Mouse (Mus musculus): Measurements from ENCODE around the gene BC030867. TPM values are rescaled to one million over a fixed set of nuclear protein-coding genes. Genes with fewer than 3 reads are reported as not detected.

BC030867 gene
- polyA plus RNA-seq, 1 experiment from 2014 or later: 13.5 TPM

GRCm38 (mm10) chr11:102223166-102223565 is 25.5 kb upstream of the BC030867 start:
- H3K27ac ChIP-seq: no peak overlapping the region
- no peaks in the 10 kb centered on the region for H3K9me3 ChIP-seq
- no peak overlapping the region for H3K4me3 ChIP-seq (replicated peaks)
- H3K4me1 ChIP-seq (replicated peaks): peaks cover 84% of the 10 kb centered on the region
- no peaks in the 10 kb centered on the region for H3K27me3 ChIP-seq (replicated peaks)
- H3K36me3 ChIP-seq: no peaks in the 10 kb centered on the region
- H3K9ac ChIP-seq: 0 out of 2 replicates have a peak overlapping the region, but pooled peaks have one; percentile 24
- WGBS: 29% methylated on average over 6 of the region's 6 CpGs
- H3K4me2 ChIP-seq (replicated peaks): no peak overlapping the region
- ATAC-seq: no peak

GRCm38 (mm10) chr11:102224686-102225085 is 24.0 kb upstream of the BC030867 start:
- Histone ChIP-seq H3K36me3 (no peaks in the 10 kb centered on the region), H3K4me2 (replicated peaks) (peak overlapping the region; percentile 50), H3K27me3 (replicated peaks) (no peaks in the 10 kb centered on the region), H3K4me3 (replicated peaks) (no peak overlapping the region), H3K9me3 (no peaks in the 10 kb centered on the region), H3K4me1 (replicated peaks) (peaks cover 82% of the 10 kb centered on the region), H3K27ac (no peak overlapping the region), H3K9ac (0 out of 2 replicates have a peak overlapping the region, but pooled peaks have one; percentile 1)
- 16% methylated on average over 22 of the region's 22 CpGs for WGBS
- ATAC-seq: no peak

GRCm38 (mm10) chr11:102225221-102225620 is 23.5 kb upstream of the BC030867 start:
- 0 out of 2 replicates have a peak overlapping the region, but pooled peaks have one; percentile 1 for H3K9ac ChIP-seq
- H3K4me1 ChIP-seq (replicated peaks): peaks cover 76% of the 10 kb centered on the region
- H3K36me3 ChIP-seq: no peaks in the 10 kb centered on the region
- no peaks in the 10 kb centered on the region for H3K27me3 ChIP-seq (replicated peaks)
- ATAC-seq: no peak
- no peaks in the 10 kb centered on the region for H3K9me3 ChIP-seq
- H3K4me3 ChIP-seq (replicated peaks): no peak overlapping the region
- H3K4me2 ChIP-seq (replicated peaks): peak overlapping the region; percentile 50
- no peak overlapping the region for H3K27ac ChIP-seq
- WGBS: 68% methylated on average over 5 of the region's 5 CpGs

- H3K4me2 ChIP-seq (replicated peaks): peak overlapping the region; percentile 90; the same call in 1 of the 2 replicates
- H3K27ac ChIP-seq: no peak overlapping the region
- no peaks in the 10 kb centered on the region for H3K27me3 ChIP-seq (replicated peaks)
- no peak for ATAC-seq
- no peaks in the 10 kb centered on the region for H3K9me3 ChIP-seq
- no peak overlapping the region for H3K4me3 ChIP-seq (replicated peaks)
- H3K9ac ChIP-seq: no peak overlapping the region
- peaks cover 77% of the 10 kb centered on the region for H3K4me1 ChIP-seq (replicated peaks)
- 75% methylated on average over 12 of the region's 12 CpGs for WGBS
- no peaks in the 10 kb centered on the region for H3K36me3 ChIP-seq
Measured at GRCm38 (mm10) chr11:102226067-102226978, 22.4 kb upstream of the BC030867 start.

GRCm38 (mm10) chr11:102227270-102228190 is 21.2 kb upstream of the BC030867 start:
- Histone ChIP-seq H3K9me3 (no peaks in the 10 kb centered on the region), H3K27ac (peak overlapping the region; percentile 67), H3K4me2 (replicated peaks) (peak overlapping the region; percentile 90), H3K27me3 (replicated peaks) (no peaks in the 10 kb centered on the region), H3K4me3 (replicated peaks) (peak overlapping the region; percentile 86), H3K36me3 (no peaks in the 10 kb centered on the region), H3K9ac (0 out of 2 replicates have a peak overlapping the region, but pooled peaks have one; percentile 6), H3K4me1 (replicated peaks) (peaks cover 68% of the 10 kb centered on the region)
- ATAC-seq: no peak
- WGBS: 23% methylated on average over 12 of the region's 12 CpGs

GRCm38 (mm10) chr11:102228191-102228545 is 20.5 kb upstream of the BC030867 start:
- peak overlapping the region; percentile 6; the same call in 1 of the 2 replicates for H3K9ac ChIP-seq
- peaks cover 63% of the 10 kb centered on the region for H3K4me1 ChIP-seq (replicated peaks)

GRCm38 (mm10) chr11:102228646-102229268 is 19.9 kb upstream of the BC030867 start:
- no peaks in the 10 kb centered on the region for H3K36me3 ChIP-seq
- H3K4me3 ChIP-seq (replicated peaks): peak overlapping the region; percentile 86
- H3K4me1 ChIP-seq (replicated peaks): peaks cover 58% of the 10 kb centered on the region
- no peaks in the 10 kb centered on the region for H3K9me3 ChIP-seq
- H3K4me2 ChIP-seq (replicated peaks): peak overlapping the region; percentile 90
- 15% methylated on average over 7 of the region's 7 CpGs for WGBS
- peak overlapping the region; percentile 83 for H3K9ac ChIP-seq
- no peaks in the 10 kb centered on the region for H3K27me3 ChIP-seq (replicated peaks)
- no peak for ATAC-seq
- peak overlapping the region; percentile 62 for H3K27ac ChIP-seq

More at GRCm38 (mm10) chr11:102228191-102228545, 20.5 kb upstream of the BC030867 start:
- peak overlapping the region; percentile 62 for H3K27ac ChIP-seq
- no peaks in the 10 kb centered on the region for H3K9me3 ChIP-seq
- no peaks in the 10 kb centered on the region for H3K27me3 ChIP-seq (replicated peaks)
- ATAC-seq: no peak
- peak overlapping the region; percentile 86 for H3K4me3 ChIP-seq (replicated peaks)
- WGBS: 20% methylated on average over 9 of the region's 9 CpGs
- peak overlapping the region; percentile 90 for H3K4me2 ChIP-seq (replicated peaks)
- H3K36me3 ChIP-seq: no peaks in the 10 kb centered on the region

GRCm38 (mm10) chr11:102229331-102229953 is 19.2 kb upstream of the BC030867 start:
- under 1% methylated on average over 46 of the region's 47 CpGs for WGBS
- ATAC-seq: peak; percentile 55
- Histone ChIP-seq H3K4me3 (replicated peaks) (peak overlapping the region; percentile 86), H3K36me3 (no peaks in the 10 kb centered on the region), H3K27me3 (replicated peaks) (no peaks in the 10 kb centered on the region), H3K27ac (peak overlapping the region; percentile 84), H3K9me3 (no peaks in the 10 kb centered on the region), H3K4me2 (replicated peaks) (peak overlapping the region; percentile 90), H3K9ac (peak overlapping the region; percentile 83), H3K4me1 (replicated peaks) (peaks cover 51% of the 10 kb centered on the region)

- WGBS: under 1% methylated on average over 49 of the region's 49 CpGs
- H3K9ac ChIP-seq: peak within 1 kb of the TSS; percentile 83
- H3K36me3 ChIP-seq: no peaks in the 10 kb centered on the region
- H3K27me3 ChIP-seq (replicated peaks): no peaks in the 10 kb centered on the region
- peak within 1 kb of the TSS; percentile 84 for H3K27ac ChIP-seq
- H3K4me1 ChIP-seq (replicated peaks): peaks cover 44% of the 10 kb centered on the region
- peak within 1 kb of the TSS; percentile 90 for H3K4me2 ChIP-seq (replicated peaks)
- no peaks in the 10 kb centered on the region for H3K9me3 ChIP-seq
- H3K4me3 ChIP-seq (replicated peaks): peak within 1 kb of the TSS; percentile 86
- ATAC-seq: peak; percentile 93
Measured at GRCm38 (mm10) chr11:102230006-102230741, 18.5 kb upstream of the BC030867 start, which contains the start of gene Hdac5. Gene Hdac5, minus strand, starts transcription at chr11:102230166.

- no peaks in the 10 kb centered on the region for H3K4me1 ChIP-seq (replicated peaks)
- no peak overlapping the region for H3K4me3 ChIP-seq (replicated peaks)
- no peak overlapping the region for H3K4me2 ChIP-seq (replicated peaks)
- ATAC-seq: no peak
- no peaks in the 10 kb centered on the region for H3K36me3 ChIP-seq
- H3K9ac ChIP-seq: no peak overlapping the region
- 49% methylated on average over 2 of the region's 2 CpGs for WGBS
- H3K27me3 ChIP-seq (replicated peaks): no peaks in the 10 kb centered on the region
- H3K9me3 ChIP-seq: no peaks in the 10 kb centered on the region
- no peak overlapping the region for H3K27ac ChIP-seq
Measured at GRCm38 (mm10) chr11:102236022-102236421, 12.7 kb upstream of the BC030867 start.

- Histone ChIP-seq H3K27ac (no peak overlapping the region), H3K36me3 (no peaks in the 10 kb centered on the region), H3K27me3 (replicated peaks) (no peaks in the 10 kb centered on the region), H3K9me3 (no peaks in the 10 kb centered on the region), H3K4me1 (replicated peaks) (peaks cover 11% of the 10 kb centered on the region), H3K4me3 (replicated peaks) (no peak overlapping the region), H3K4me2 (replicated peaks) (no peak overlapping the region), H3K9ac (no peak overlapping the region)
- ATAC-seq: no peak
- WGBS: 79% methylated on average over 6 of the region's 6 CpGs
Measured at GRCm38 (mm10) chr11:102240636-102241035, 8.0 kb upstream of the BC030867 start.

All from intestine, embryonic 15.5 days (tissue).